Mouse (Mus musculus) bone marrow macrophage, adult 2 months (primary cell): ENCODE data around the gene Gsn.

Experiments
- CTCF ChIP-seq: IDR thresholded peaks from 2 replicates; pipeline ENCODE4 v1.5.1; 2012; ENCODE audit warnings: low read depth, mild to moderate bottlenecking, low read length, moderate library complexity
- POLR2A ChIP-seq: IDR thresholded peaks from 2 replicates; pipeline ENCODE4 v1.6.1; 2012; ENCODE audit warnings: mild to moderate bottlenecking, low read depth, low read length, borderline replicate concordance

- TF ChIP-seq POLR2A (no peak), CTCF (no peak)
Measured at GRCm38 (mm10) chr2:35267876-35268566, 11.8 kb downstream of the Gsn start.
